Mouse (Mus musculus) CH12.LX (cell line): ENCODE results near the gene Rab8b. TPM values are rescaled to one million over a fixed set of nuclear protein-coding genes. Genes with fewer than 3 reads are reported as not detected.
A peak's percentile ranks its signal among the peaks of the same experiment; 100 is the strongest.

ENCODE experiments used
- DNase-seq: peaks from one replicate; pipeline ENCODE4 v3.0.0-alpha.2; 2013; ENCODE audit errors: extremely low read depth
- H3K27ac ChIP-seq: 2 replicates; pipeline ENCODE4 v1.5.1; 2012; ENCODE audit warnings: low read depth, mild to moderate bottlenecking, control low read depth, moderate library complexity; ENCODE audit not compliant: insufficient read depth
- H3K27me3 ChIP-seq: replicated peaks from 2 replicates; pipeline ENCODE3; 2012; ENCODE audit warnings: inconsistent platforms
- H3K36me3 ChIP-seq, 2 experiments: replicated peaks in 1 of 2; 2 replicates each; pipeline versions ENCODE3 to v1.6.1; 2012; ENCODE audit warnings: inconsistent platforms in 1 of 2, low read length in 1 of 2, mild to moderate bottlenecking in 1 of 2, mixed read lengths in 1 of 2, moderate library complexity in 1 of 2; ENCODE audit not compliant: control insufficient read depth in 1 of 2, insufficient read depth in 1 of 2
- H3K4me1 ChIP-seq, 2 experiments: 2 replicates each; pipeline ENCODE4 v1.6.1; 2012; ENCODE audit warnings: inconsistent platforms in 1 of 2, moderate library complexity in 1 of 2; ENCODE audit not compliant: insufficient read depth in 2 of 2, control insufficient read depth in 1 of 2
- H3K4me2 ChIP-seq: 2 replicates; pipeline ENCODE4 v1.6.1; 2012; ENCODE audit warnings: low read depth, mild to moderate bottlenecking, control low read depth; ENCODE audit not compliant: poor library complexity, insufficient read depth, severe bottlenecking
- H3K4me3 ChIP-seq, 3 experiments: fragments of 150-350 bp in 1 of 3; sonication (generic) in 1 of 3; replicated peaks in 1 of 3; 2 replicates each; pipeline versions ENCODE3 to v1.5.1; 2011 to 2012; ENCODE audit warnings: low read depth in 2 of 3, low read length in 2 of 3, mild to moderate bottlenecking in 2 of 3, moderate library complexity in 2 of 3, control low read depth in 1 of 3, improper control_type of control experiment in 1 of 3, inconsistent platforms in 1 of 3, mixed read lengths in 1 of 3; ENCODE audit not compliant: poor library complexity in 1 of 3
- H3K79me2 ChIP-seq: replicated peaks from 2 replicates; pipeline ENCODE4 v1.6.1; 2012; ENCODE audit warnings: mild to moderate bottlenecking, moderate library complexity; ENCODE audit not compliant: control insufficient read depth, poor library complexity, insufficient read depth, severe bottlenecking; ENCODE audit errors: extremely low read depth
- H3K9ac ChIP-seq: 2 replicates; pipeline ENCODE4 v1.6.1; 2012; ENCODE audit warnings: low read depth, mild to moderate bottlenecking, control low read depth, moderate library complexity; ENCODE audit not compliant: insufficient read depth
- H3K9me3 ChIP-seq: replicated peaks from 2 replicates; pipeline ENCODE3; 2012; ENCODE audit warnings: low read length, inconsistent platforms, mixed read lengths
- POLR2AphosphoS2 ChIP-seq: IDR thresholded peaks from 2 replicates; pipeline ENCODE4 v1.6.1; 2011; ENCODE audit warnings: low read depth, low read length, improper control_type of control experiment
- SIN3A ChIP-seq: IDR thresholded peaks from 2 replicates; pipeline ENCODE4 v1.6.1; 2012; ENCODE audit warnings: low read length, improper control_type of control experiment, inconsistent platforms
- UBTF ChIP-seq: IDR thresholded peaks from 2 replicates; pipeline ENCODE4 v1.6.1; 2012; ENCODE audit warnings: low read depth, mild to moderate bottlenecking, inconsistent platforms, low read length, improper control_type of control experiment, moderate library complexity
- dilution Hi-C: fragments of 300-500 bp; cut with MboI; formaldehyde crosslinking; loops from 2 replicates; pipeline ENCODE4 v1.14.3; 2020; ENCODE audit warnings: low sequenced_read_pairs; ENCODE audit not compliant: extremely low pct_unique_long_range_greater_than_20kb, extremely low pct_ligation_motif_present
- in situ Hi-C: fragments of 300-500 bp; cut with MboI; formaldehyde crosslinking; loops from 3 replicates; pipeline ENCODE4 v1.14.3; 2019; ENCODE audit warnings: low sequenced_read_pairs, low pct_ligation_motif_present, low pct_unique_long_range_greater_than_20kb, mixed read lengths
- polyA plus RNA-seq: library from polyadenylated mRNA; unstranded; fragments of >175 nt; gene quantifications from 2 replicates; pipeline ENCODE4 v1.2.1, GENCODE M21; 2012; ENCODE audit warnings: low read depth; ENCODE audit not compliant: insufficient read length
- total RNA-seq, 2 experiments: library from RNA; depleted of rRNA; stranded (reverse); fragments of 300-350 nt in 1 of 2; fragments of >200 nt in 1 of 2; gene quantifications; 2 replicates each; pipeline ENCODE4 v1.2.3; 2012 to 2014

Gene Rab8b
- total and polyA plus RNA-seq, 3 experiments: 12.2 to 28.0 (median 26.1) TPM

DNA sequence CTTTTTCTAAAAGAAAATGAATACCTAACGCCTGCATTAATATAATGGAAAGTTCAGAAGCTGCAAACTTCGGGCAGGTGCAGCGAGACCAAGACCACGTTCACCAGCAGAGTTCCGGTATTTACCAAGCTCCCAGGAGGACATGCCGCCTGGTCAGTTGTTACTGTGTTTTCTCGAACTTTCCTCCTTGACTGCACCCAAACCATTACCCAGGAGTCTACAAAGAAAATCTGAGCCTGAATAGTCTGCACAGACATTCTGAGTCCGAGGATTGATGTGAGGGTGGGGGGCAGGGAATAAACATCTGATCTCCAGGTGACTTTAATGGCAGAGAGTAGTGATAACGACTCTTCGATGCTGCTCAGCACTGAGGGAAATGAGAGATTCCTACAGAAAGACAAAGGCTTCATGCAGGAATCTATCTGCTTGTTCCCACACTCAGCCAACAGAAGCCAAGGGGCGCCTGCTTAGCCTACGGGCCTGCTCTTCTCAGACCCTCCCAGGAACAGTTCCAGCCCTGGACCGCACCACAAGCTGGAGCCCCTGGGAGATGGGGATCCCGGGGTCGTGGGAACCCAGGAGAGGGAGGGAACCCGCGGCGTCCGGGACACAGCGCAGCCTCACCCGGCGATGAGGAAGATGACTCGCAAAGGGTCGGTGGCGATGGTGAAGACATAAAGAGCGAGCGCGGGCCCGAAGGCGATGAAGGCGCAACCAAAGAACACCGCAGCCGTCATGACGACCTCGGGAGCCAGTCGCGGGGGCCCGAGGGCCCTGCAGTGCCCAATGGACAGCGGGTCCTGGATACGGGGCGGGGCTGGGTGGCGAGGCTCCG, 124.6 kb downstream of the Rab8b start:
- in situ Hi-C loops (loop anchor here (25.0 kb wide), 2 partner anchors 283 to 658 kb away; partner anchors contain the start of genes Ciao2a, Fbxl22 and Snx1), dilution Hi-C loops (no loop called here)
- Histone ChIP-seq H3K36me3 (peaks cover 0 to 2% of the 10 kb centered on the region in 2 experiments), H3K4me2 (peak overlapping the region; percentile 76), H3K9ac (peak overlapping the region; percentile 33), H3K4me1 (peaks cover 0 to 10% of the 10 kb centered on the region in 2 experiments; a peak in 2 of 4 replicates), H3K9me3 (no peaks in the 10 kb centered on the region), H3K4me3 (peak overlapping the region; percentile 66 to 74 (median 69)), H3K27ac (no peak overlapping the region), H3K27me3 (peaks cover 6% of the 10 kb centered on the region), H3K79me2 (no peaks in the 10 kb centered on the region)
- DNase-seq: no peak
- TF ChIP-seq SIN3A (peak; percentile 20; the same call in 1 of the 2 replicates), POLR2AphosphoS2 (no peak), UBTF (0 out of 2 replicates have a peak, but pooled peaks have one; percentile 9)

Other genes with a start within 250 kb of the Rab8b start
- gene Car12, start 206.0 kb downstream of the Rab8b start, total RNA-seq (2012; rRNA removed): 16.4 and 17.8 TPM in 2 replicates
- 33.8 and 38.0 TPM in 2 replicates for gene Car12, start 206.0 kb downstream of the Rab8b start, total RNA-seq (2014; rRNA removed)
- 28.8 and 34.6 TPM in 2 replicates for gene Car12, start 206.0 kb downstream of the Rab8b start, polyA plus RNA-seq
- 0.46 and 0.93 TPM in 2 replicates for gene Aph1b, start 124.2 kb downstream of the Rab8b start, total RNA-seq (2012; rRNA removed)
- gene Aph1b, start 124.2 kb downstream of the Rab8b start, total RNA-seq (2014; rRNA removed): 0.68 and 0.92 TPM in 2 replicates
- 0.23 and 0.91 TPM in 2 replicates for gene Aph1b, start 124.2 kb downstream of the Rab8b start, polyA plus RNA-seq
- not detected in 2 replicates for gene Gm10647, start 122.6 kb downstream of the Rab8b start, total RNA-seq (2012; rRNA removed)
- gene Gm10647, start 122.6 kb downstream of the Rab8b start, total RNA-seq (2014; rRNA removed): not detected in 2 replicates
- gene Gm10647, start 122.6 kb downstream of the Rab8b start, polyA plus RNA-seq: not detected in 2 replicates
- 0.34 and 0.89 TPM in 2 replicates for gene Aph1c, start 85.0 kb downstream of the Rab8b start, total RNA-seq (2012; rRNA removed)
- 0.07 TPM in 1 of 2 replicates, not detected in the other for gene Aph1c, start 85.0 kb downstream of the Rab8b start, total RNA-seq (2014; rRNA removed)
- gene Aph1c, start 85.0 kb downstream of the Rab8b start, polyA plus RNA-seq: 0.10 and 0.53 TPM in 2 replicates
- 593 and 709 TPM in 2 replicates for gene Rps27l, start 26.4 kb upstream of the Rab8b start, total RNA-seq (2012; rRNA removed)
- 1,628 and 1,755 TPM in 2 replicates for gene Rps27l, start 26.4 kb upstream of the Rab8b start, total RNA-seq (2014; rRNA removed)
- gene Rps27l, start 26.4 kb upstream of the Rab8b start, polyA plus RNA-seq: 694 and 715 TPM in 2 replicates
- 14.6 and 14.7 TPM in 2 replicates for gene Lactb, start 55.8 kb upstream of the Rab8b start, total RNA-seq (2012; rRNA removed)
- gene Lactb, start 55.8 kb upstream of the Rab8b start, total RNA-seq (2014; rRNA removed): 23.7 and 24.5 TPM in 2 replicates
- gene Lactb, start 55.8 kb upstream of the Rab8b start, polyA plus RNA-seq: 29.4 and 31.6 TPM in 2 replicates
- 34.6 and 34.9 TPM in 2 replicates for gene Tpm1, start 129.7 kb upstream of the Rab8b start, total RNA-seq (2012; rRNA removed)
- gene Tpm1, start 129.7 kb upstream of the Rab8b start, total RNA-seq (2014; rRNA removed): 63.1 and 67.2 TPM in 2 replicates
- 178 and 213 TPM in 2 replicates for gene Tpm1, start 129.7 kb upstream of the Rab8b start, polyA plus RNA-seq